Mouse (Mus musculus) CD4-positive helper T cell, adult 2 months (primary cell): ENCODE measurements around the gene Hibch.

Experiments used
- DNase-seq: peaks from one replicate; pipeline ENCODE4 v3.0.0-alpha.2; 2012; ENCODE audit warnings: low read depth, missing footprints, low spot score

Hibch gene

DNA sequence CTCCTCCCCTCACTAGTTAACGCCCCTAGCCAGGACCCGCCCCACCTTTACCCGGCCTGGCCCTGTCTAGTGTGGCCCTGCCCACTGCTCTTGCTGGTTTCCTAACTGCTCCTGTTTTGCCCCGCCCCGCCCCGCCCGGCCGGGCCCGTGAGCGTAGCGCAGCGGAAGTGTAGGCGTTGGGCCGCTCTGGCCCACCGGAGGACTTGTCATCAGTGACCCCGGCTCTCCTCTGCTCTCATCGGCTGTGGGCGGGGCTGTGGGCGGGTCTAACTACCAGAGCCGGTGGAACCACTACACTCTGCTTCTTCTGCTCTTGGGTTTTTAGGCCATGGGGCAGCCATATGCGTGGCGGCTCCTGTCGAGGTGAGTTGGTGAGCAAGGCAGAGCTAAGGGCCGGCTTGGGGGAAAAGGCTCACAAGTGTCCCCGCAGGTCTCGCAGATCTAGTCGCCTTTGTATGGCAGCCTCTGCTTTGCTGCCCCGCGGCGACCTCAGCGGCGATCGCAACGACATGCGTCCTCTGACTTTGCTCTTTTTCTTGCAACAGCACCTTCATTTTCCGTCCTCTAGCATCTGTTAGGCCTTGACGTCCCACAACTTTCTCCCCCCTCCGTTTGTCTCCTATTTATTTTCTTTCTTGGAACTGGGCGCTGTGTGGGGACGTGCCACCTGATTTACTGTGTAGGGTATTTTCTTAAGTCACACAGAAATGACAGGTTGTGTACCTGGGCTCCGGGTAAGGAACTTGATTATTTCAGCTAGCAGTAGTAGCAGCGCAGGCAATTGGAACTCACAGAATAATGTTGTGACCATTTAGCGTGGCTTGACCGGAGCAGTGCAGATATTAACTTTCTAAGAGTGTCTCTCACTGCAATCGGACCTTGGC, at the start of gene Hibch:
Hibch (plus strand) TSS at position 148 of the 884 bp plus-strand sequence.
- DNase-seq: peak; percentile 100

DNA sequence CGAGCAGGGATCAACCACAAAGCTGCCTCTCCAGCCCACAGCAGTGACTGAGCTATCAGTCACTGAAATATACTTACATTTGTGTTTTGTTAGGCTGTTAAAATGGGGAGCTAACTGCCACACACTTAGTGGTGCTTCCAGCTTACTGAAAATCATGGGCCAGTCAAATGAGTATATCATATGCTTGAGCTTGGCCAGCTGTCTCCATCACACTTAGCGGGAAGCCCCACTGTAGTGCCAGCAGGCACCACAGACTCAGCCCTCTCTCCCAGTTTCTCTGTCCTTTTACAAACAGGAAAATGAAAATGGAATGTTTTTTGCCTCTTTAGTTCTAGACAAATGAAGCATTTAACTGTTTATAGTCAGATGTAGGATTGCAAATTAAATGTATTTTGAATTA, 48.8 kb upstream of the Hibch start:
- DNase-seq: no peak

DNA sequence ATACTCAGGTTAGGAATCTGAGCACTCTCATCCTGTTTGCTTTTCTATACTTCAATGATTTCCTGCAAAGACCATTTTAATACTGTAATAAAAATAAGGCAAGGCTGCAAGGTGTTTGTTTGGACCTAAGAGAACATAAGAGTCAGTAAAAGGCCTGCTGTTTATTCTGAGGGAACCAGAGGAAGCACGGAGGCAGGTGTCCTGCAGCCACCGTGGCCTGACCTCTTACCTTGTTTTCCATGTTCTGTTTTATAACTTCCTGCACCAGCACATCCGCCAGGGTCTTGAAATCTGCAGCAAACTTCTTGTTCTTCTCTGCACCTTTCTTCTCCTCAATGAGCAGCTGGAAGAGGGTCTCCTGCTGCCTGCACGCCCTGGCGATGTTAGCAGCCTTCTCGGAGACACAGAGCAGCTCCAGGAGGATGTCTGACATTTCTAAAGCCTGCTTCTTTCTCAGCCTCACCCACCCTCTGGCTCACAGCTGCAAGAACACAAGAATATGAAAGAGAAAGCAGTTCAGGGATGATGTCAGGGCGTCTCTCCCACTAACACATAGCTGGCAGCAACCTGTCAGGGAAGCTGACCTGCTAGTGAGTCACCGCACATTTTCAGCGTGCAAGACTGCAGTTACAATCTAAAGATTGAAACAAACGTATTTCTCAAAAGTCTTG, 45.5 kb upstream of the Hibch start:
- DNase-seq: peak; percentile 81

DNA sequence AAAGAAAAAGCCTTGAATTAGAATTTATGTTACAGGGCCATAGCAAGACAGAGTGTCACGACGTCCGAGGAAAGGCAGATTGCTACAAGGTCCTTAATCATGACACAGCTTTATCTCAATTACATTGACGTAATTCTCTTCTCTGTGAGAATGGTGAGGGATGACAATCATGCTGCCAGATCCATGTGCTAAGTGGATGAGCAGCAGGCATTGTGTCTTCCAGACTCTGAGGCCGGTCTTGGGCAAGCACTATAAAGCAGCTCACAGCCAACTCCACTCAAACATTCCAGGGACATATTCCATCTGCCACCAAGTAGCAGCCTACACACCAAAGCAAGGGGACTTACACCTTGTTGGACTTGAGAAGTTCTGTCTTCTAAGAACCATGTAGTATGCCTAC, 45.0 kb upstream of the Hibch start:
- DNase-seq: no peak

DNA sequence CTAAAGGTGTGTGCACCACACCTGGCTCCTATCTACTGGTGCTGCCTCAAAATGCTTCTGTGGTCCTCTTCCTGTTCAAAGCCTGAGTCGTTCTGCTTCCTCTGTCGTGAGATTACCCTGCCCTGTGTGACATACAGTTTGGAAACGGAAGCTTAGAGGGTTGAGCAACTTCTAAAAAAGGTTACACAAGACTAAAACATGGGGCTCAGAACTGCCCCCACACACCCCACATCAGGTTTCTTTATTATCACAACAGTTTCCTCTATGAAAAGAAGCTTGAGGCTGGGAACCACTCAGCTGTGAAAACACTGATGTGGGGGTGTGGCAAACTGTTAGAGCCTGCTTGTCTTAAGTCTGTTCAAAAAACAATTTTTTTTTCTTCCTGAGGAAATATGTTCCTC, 44.4 kb upstream of the Hibch start:
- peak; percentile 87 for DNase-seq

DNA sequence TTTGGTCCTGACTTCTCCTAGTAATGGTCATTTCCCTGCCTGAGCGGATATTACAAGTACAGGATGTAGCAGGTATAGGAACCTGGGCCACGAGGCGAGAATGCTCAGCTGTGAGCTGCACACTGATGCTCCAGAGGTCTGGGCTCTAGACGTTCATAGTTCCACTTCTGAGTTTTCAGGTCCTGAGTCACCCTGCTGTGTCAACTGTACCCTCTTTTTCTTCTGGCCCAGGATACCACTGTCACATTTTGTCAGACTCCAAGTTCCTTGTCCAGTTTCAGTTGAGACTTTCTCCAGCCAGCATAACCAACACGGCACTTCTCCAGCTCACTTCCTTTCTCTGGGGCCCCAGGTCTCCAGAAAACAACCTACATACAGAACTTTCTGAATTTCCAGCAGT, 43.1 kb upstream of the Hibch start:
- no peak for DNase-seq

DNA sequence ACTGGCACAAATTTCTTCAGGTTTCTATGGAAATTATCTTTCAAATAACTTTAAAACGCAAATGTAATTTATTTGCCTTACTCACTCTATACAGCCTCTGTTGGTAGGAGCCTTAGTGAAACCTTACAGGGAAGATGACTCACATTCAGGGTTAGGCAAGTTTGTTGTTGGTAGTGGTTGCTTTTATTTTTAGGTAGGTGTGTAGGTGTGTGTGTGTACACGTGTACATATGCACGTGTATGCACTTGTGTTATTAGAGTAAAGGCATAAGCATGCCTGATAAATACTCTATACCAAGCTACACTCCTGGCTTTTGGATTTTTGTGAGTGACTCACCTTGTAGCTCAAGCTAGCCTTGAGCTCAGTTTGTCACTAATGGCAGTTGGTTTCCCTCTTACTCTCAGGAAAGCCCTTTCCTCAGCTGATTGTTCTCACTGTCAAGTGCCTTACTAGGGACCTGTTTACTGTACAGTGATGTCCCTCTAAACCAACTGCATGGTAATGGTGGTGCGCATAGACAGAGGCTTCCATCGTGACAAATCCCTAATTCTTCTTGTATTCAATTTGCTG, 42.2 kb upstream of the Hibch start:
- DNase-seq: no peak

DNA sequence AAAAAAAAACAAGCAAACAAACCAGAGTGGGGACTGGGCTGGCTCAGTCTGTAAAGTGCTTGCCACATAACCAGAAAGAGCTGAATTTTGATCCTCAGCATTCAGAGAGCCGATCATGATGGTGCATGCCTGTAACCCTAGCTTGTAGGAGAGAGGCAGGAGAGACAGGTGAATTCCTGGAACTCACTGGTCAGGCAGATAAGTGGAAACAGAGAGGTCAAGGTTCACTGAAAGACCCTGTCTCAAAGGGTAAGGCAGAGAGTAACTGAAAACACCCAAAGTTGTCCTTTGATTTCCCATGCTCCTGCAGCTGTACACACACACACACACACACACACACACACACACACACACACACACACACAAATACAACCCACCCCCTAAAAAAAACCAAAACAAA, 39.7 kb upstream of the Hibch start:
- no peak for DNase-seq

DNA sequence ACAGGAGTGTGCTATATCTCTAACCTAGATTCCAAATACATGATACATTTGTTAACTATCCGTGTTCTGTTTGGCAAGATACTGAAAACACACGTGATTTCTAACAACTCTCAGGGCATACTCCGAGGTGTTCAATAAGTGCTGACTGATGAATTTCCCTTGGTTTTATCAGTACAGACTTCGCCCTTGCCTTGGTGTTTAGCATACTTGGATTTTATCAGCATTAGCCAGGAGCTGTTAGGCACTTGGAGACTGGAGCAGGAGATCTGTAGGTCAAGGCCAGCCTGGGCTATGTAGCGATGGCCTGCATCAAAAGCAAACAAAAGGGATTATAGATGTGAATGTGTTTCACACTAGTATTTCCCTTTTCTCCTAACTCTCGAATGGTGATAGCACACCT, 36.3 kb upstream of the Hibch start:
- DNase-seq: no peak

DNA sequence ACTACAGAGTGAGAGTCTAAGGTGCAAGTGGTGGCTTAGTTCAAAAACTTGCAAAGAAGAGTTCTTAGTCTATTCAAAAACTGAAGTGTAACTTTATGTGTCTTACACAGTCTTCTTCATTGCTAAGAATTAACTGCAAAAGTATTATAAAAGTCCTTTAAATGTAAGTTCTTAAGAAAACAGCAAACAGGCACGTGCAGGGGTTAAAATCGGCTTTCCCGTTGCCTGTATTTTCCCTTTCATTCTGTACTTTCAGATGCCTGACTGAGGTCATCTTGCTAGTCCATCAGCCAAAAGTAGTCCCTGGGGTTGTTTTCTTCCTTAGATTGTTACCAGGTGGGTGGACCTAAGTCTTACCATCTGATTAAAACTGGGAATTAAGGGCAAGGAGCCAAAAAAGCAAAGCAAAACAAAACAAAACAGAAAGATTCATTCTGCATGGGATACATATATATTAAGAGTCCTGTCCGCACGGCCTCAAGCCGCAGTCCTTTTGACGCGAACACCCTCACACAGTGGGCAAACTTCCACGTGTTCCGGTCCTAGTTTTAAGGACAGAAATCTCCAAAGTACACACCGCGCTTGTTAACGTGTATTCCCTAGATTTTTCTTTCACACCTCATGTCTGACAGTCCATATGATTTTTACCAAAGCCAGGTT, 28.4 kb upstream of the Hibch start:
- no peak for DNase-seq

DNA sequence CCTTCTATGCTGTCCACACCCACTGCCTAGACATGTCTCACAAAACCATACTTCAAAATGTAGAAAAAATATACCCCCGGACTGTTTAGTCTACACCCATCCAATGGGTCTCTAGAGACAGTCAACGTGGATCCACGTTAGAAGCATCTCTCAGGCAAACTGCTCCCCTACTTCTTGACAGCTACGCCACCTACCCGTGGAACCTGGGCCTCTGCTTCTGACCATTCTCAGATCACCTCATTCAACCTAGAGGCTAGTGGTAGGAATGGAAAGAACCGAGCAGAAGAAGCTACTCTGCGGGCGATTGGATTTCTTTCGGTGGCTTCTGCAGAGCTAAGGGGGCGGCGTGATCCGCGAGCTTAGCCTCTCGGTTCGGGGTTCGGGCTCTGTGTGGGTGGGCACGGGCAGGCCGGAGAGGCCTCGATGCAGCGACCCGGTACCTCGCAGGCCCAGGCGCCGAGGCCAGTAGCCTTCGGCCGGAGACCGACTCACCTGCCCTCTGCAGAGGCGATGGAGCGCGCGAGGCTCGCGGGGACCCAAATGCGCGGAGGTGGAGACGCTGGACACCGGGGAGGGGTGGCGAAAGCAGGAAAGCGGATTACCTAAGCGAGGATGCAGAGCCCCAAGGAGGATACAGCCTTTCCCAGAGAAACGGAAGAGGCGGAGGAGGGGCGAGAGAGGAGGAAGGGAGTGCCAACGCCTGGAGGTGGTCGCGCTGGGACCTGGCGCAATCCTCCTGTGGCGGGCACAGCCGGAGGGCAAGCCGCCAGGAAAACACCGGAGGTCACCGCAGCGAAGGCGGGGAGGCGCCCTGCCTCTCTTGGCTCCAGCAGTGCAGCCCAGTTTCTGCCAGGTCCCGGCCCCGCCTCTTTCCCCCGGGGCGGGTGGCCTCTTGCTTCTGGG, 27.6 kb upstream of the Hibch start, which contains the start of gene Inpp1:
Inpp1 (minus strand) TSS at position 779 of the 903 bp plus-strand sequence.
- DNase-seq: peak; percentile 85

DNA sequence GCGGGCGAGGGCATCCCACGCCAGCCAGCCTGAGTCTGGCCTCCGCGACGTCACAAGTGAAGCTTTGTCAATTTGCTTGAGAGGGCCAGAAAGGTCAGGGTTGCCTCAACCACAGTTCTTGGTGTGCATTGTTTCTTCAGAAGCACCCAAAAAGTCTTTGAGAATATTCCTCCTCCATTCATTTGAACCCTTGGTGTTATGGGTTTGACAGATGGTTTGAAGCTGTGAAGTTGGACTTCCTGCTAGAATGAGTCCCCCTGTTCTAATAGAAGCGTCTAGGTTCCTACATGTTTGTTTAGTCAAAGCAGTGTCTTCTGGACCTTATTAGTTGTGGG, 26.9 kb upstream of the Hibch start:
- no peak for DNase-seq

DNA sequence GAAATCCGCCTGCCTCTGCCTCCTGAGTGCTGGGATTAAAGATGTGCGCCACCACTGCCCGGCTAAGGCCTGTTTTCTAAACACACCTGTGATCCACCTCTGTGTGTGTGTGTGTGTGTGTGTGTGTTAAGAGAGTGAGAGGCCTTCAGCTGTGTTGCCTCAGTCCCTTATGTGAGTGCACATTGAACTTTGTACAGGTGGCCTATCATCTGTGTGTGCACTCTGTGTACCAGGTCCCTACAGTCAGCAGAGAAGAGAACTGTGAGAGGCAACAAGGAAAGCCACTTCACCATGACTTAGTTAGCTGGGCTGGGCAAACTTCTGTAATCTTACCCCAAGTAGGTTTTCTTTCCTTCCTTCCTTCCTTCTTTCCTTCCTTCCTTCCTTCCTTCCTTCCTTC, 5.6 kb upstream of the Hibch start:
- DNase-seq: no peak

DNA sequence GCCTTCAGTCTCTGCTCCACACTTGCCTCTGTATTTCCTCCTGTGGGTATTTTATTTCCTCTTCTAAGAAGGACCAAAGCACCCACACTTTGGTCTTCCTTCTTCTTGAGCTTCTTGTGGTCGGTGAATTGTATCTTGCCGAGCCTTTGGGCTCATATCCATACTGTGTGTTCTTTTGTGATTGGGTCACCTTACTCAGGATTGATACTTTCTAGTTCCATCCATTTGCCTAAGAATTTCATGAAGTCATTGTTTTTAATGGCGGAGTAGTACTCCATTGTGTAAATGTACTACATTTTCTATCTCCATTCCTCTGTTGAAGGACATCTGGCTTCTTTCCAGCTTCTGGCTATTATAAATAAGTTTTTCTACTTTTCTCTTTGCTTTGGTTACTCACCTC, 375 bp upstream of the Hibch start:
- no peak for DNase-seq

DNA sequence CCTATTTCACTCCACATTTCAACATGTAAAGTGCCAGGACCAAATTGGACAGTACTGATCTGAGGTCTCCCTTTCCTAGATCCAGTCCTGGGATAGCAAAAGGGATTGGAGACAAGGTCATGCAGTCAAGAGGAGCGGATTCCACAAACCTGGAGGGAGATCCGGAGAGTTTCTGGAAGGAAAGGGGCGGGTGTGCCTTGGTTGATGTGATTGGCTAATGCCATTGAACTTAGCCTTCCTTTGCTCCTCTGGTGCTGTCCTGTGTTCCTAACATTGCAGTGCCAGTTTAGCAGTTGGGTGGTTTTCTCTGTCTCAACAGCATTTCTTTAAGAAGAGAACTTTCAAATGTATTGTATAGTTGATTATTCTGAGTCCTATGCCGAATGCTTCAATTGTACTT, 1.8 kb downstream of the Hibch start:
- no peak for DNase-seq

DNA sequence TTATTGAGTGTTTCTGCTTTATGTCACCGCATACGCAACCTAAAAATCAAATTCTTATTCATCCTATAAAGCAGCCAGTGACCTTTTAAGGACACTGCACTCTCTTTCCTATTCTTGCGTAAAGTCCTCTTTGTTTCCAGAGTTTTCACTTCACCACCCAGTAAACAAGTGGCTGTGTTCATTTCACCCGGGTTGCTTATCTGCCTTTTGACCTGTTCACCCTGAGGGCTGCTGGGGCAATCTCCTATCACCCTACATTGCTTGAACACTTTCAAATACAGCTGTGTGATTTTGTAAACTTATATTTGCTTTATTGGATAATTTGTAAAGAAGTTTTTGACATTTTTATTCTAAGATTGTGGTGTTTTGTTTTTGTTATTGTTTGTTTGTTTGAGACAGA, 4.7 kb downstream of the Hibch start:
- no peak for DNase-seq

DNA sequence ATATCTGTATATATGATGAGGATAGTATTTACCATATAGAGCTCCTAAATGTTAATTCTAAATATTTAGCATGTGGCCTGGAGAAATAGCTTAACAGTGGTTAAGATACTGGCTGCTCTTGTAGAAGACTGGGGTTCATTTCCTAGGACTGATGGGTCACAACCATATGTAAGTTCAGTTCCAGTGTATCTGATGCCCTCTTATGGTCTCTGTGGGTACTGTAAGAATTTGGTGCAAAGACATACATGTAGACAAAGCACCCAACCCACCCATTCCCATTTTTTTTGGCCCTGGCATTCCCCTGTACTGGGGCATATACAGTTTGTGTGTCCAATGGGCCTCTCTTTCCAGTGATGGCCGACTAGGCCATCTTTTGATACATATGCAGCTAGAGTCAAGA, 9.3 kb downstream of the Hibch start:
- peak; percentile 72 for DNase-seq

DNA sequence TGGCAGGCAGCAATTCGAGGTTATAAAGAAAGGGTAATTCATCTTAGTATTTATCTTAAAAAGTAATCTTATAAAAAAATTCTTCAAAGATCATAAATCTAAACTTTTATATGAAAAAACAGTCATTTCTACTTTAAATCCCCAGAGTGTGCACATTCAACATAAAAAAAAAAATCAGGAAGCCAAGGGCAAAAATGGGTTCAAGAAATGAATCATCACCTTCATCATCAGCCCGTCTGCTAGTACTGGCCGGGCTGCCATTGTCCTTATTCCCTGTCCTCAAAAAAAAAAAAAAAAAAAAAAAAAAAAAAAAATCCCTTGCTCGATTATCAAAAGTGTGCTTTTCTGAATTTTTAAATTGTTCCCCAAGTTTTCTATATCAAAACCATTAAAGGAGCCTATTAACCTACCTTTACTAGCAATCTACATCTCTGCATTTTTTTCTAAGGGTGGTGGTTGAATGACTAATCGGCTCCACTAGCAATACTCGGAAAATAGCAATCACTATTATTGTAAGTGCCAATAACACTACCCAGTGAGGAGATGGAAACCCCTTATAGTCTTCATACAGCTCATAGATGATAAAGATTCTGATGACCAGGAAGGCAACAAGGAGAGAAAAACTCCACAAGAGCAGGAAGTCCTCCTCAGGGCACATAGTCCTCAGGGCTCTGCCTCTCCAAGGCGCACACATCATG, 11.3 kb downstream of the Hibch start:
- DNase-seq: peak; percentile 7

DNA sequence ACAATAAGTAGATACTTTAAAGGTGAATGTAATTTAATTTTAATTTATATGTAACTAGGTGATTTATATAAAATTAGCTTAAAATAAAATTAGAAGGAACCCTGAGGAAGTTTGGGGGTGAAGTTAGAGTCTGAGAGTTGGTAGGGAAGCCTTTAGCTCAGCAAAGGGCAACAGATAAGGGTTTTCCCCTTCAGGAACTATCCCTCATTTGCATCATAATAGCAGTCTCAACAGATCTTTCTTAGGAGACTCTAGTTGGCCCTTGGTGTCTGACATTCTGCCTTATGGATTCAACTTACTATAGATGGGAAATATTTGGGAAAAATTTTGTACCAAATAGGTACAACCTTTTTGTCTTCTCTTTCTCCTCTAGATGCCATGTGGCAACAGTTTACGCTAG, 19.5 kb downstream of the Hibch start:
- no peak for DNase-seq

DNA sequence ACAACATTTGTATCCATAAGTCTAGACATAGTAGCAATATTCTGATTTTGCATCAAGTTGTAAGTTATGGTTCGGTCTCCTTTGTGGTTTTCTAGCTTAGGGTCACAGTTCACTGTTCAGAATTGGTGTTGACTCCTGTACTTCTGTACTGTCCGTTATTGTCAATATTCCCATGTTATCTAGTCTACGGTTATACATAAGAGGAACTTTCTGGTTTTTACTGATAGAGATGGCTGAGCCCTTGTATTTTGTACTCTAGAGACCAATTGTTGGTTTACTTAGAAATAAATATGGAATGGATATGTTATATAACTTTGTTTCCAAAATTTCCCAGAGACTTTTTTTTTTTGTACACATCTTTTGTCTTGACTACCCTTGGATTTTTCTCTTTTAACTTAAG, 21.3 kb downstream of the Hibch start:
- no peak for DNase-seq

DNA sequence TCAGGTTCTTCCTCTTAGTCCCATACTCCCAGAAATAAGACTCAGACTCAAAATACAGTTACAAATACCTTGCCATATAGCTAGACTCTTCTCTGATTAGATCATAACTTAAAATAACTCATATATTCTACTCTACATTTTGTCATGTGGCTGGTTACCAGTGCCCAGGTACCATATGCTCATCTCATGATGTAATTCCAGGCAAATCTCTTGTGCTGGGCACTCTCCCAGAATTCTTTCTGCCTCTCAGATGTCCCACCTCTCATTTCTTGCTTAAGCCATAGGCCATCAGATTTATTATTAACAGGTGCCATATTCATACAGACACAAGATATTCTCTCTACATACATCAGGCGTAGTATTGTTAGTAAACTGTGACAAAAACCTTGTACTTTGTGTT, 23.1 kb downstream of the Hibch start:
- DNase-seq: no peak
